Comparison of ENCODE assay signal across 19 mouse cellular contexts in genomic region chr3:40520567-40520966, GRCm38 (mm10). TPM values are rescaled to one million over a fixed set of nuclear protein-coding genes. Genes with fewer than 3 reads are reported as not detected.
DNase-seq lines count a peak whose midpoint lies in the region; ATAC-seq and TF ChIP-seq lines count a peak whose summit lies in the region.
"Had no signal": no experiment of that assay in that cellular context is flagged by ENCODE, and none has a peak within 500 bp of the region (broad histone marks: within the 10 kb centered on the region; RNA-seq: fewer than 3 reads in every experiment).

No protein-coding gene starts in this region.

- peak; percentile 20; the same call in 1 of the 2 replicates for TF ChIP-seq CTCF in heart, adult 2 months (IDR thresholded peaks at IDR 0.05)
- TF ChIP-seq CTCF in layer of hippocampus, adult 2 months (conservative IDR thresholded peaks at IDR 0.05), result peak; percentile 76

- H3K4me3 ChIP-seq in heart, adult 2 months, result no peak overlapping the region
- H3K4me3 ChIP-seq in heart, embryonic 11.5 days (ENCODE audit: low read depth, low read length), result no peak overlapping the region
- no peak overlapping the region for H3K4me3 ChIP-seq in layer of hippocampus, adult 2 months
- H3K4me3 ChIP-seq: embryonic facial prominence, embryonic 10.5 days; forebrain, embryonic 13.5 days; hindbrain, embryonic 12.5 days had no signal

- H3K4me1 ChIP-seq in heart, adult 2 months (ENCODE audit: control insufficient read depth, insufficient read depth, low read length), result no peaks in the 10 kb centered on the region
- H3K4me1 ChIP-seq in heart, embryonic 11.5 days (ENCODE audit: control insufficient read depth, insufficient read depth, low read length), result no peaks in the 10 kb centered on the region
- H3K4me1 ChIP-seq: forebrain, embryonic 13.5 days; hindbrain, embryonic 12.5 days had no signal

- intact Hi-C loops in heart, adult 2 months (cut with DNase I), result no loop called here

- H3K27me3 ChIP-seq in heart, adult 2 months (ENCODE audit: control insufficient read depth, insufficient read depth, low read length), result no peaks in the 10 kb centered on the region
- no peaks in the 10 kb centered on the region for H3K27me3 ChIP-seq in heart, embryonic 11.5 days (ENCODE audit: control insufficient read depth, insufficient read depth, low read length)
- H3K27me3 ChIP-seq: hindbrain, embryonic 12.5 days had no signal

- no peak overlapping the region for H3K4me2 ChIP-seq in heart, embryonic 11.5 days
- H3K4me2 ChIP-seq: forebrain, embryonic 13.5 days; hindbrain, embryonic 12.5 days had no signal

- H3K36me3 ChIP-seq in heart, adult 2 months (ENCODE audit: control insufficient read depth, insufficient read depth, low read length), result no peaks in the 10 kb centered on the region
- H3K36me3 ChIP-seq in heart, embryonic 11.5 days (ENCODE audit: control insufficient read depth, insufficient read depth, low read length), result no peaks in the 10 kb centered on the region
- H3K36me3 ChIP-seq: embryonic facial prominence, embryonic 10.5 days; hindbrain, embryonic 12.5 days had no signal

- H3K9me3 ChIP-seq in heart, embryonic 11.5 days (replicated peaks; ENCODE audit: control insufficient read depth, low read length), result no peaks in the 10 kb centered on the region
- H3K9me3 ChIP-seq: embryonic facial prominence, embryonic 10.5 days; forebrain, embryonic 13.5 days; hindbrain, embryonic 12.5 days had no signal

- TF ChIP-seq EP300 in heart, adult 2 months (IDR thresholded peaks at IDR 0.05; ENCODE audit: insufficient read depth, low read depth, low read length), result no peak

- H3K27ac ChIP-seq in heart, adult 2 months, result no peak overlapping the region
- H3K27ac ChIP-seq in heart, embryonic 11.5 days (ENCODE audit: low read depth, low read length), result no peak overlapping the region
- H3K27ac ChIP-seq in layer of hippocampus, adult 2 months, result no peak overlapping the region
- H3K27ac ChIP-seq: embryonic facial prominence, embryonic 10.5 days; forebrain, embryonic 13.5 days; hindbrain, embryonic 12.5 days had no signal

- DNase-seq in heart, adult 2 months, result no peak
- no peak for DNase-seq in layer of hippocampus, adult 2 months (ENCODE audit: low spot score in 2 of 2)
- no peak for DNase-seq in layer of hippocampus, postnatal 36 days
- DNase-seq in 3T3-L1 (ENCODE audit: low read depth, low spot score), result peak; percentile 37
- peak; percentile 39 for DNase-seq in NIH3T3 (ENCODE audit: low read depth)
- DNase-seq in frontal cortex, postnatal 14 days (ENCODE audit: low spot score in 2 of 2), result no peak
- DNase-seq in c-Kit-positive CD71-positive TER-119-positive erythroid progenitor cells, embryonic 14.5 days (ENCODE audit: low spot score), result no peak
- DNase-seq: adrenal gland, postnatal 14 days; cerebellum, adult 2 months; cerebellum, postnatal 10 days; gastrocnemius, postnatal 10 days; heart, postnatal 10 days; heart, postnatal 4 days had no signal

- no peak for TF ChIP-seq POLR2A in heart, adult 2 months (IDR thresholded peaks at IDR 0.05; ENCODE audit: insufficient read depth, low read depth, low read length)

- WGBS in heart, adult 2 months, result 93% methylated on average over 3 of the region's 3 CpGs
- WGBS in heart, embryonic 11.5 days (ENCODE audit: insufficient replicate concordance), result 90% methylated on average over 3 of the region's 3 CpGs

- no peak overlapping the region for H3K9ac ChIP-seq in heart, adult 2 months (ENCODE audit: low read depth, low read length)
- H3K9ac ChIP-seq in heart, embryonic 11.5 days (ENCODE audit: low read depth, low read length), result no peak overlapping the region
- H3K9ac ChIP-seq: forebrain, embryonic 13.5 days; hindbrain, embryonic 12.5 days had no signal

- no peak for ATAC-seq in heart, embryonic 11.5 days (replicated peaks; ENCODE audit: insufficient number of reproducible peaks, low FRiP score, low TSS enrichment)
- ATAC-seq: activated CD4-positive, CD25-positive, alpha-beta regulatory T cell, adult 4 months; forebrain, embryonic 13.5 days; intestine, embryonic 16.5 days had no signal

- no peaks in the 10 kb centered on the region for H3K79me2 ChIP-seq in heart, adult 2 months (replicated peaks; ENCODE audit: control insufficient read depth, insufficient read depth, low read length)

RNA-seq across cellular contexts. Expression of gene Intu, which starts 10.5 kb away (rescaled TPM):
- 10 to 100 TPM; 13.7 to 17.1 TPM for total RNA-seq in heart, adult 2 months (2021)
- 9.6 and 15.3 TPM in 2 replicates for polyA plus RNA-seq in heart, adult 2 months (2012; rRNA removed)
- polyA plus RNA-seq in heart, embryonic 11.5 days (2014; fragmentation: Nextera tagmentation; extraction: Ambion mirVana), result 4.1 and 5.4 TPM in 2 replicates
- 1 to 10 TPM; 5.1 to 7.3 TPM for total RNA-seq in layer of hippocampus, adult 2 months (2021)
- total RNA-seq in layer of hippocampus, postnatal 36 days (2021), result 1 to 10 TPM; 5.7 to 6.9 TPM

Comparison
In these comparisons a context has a peak if more than half of its experiments do, and no peak if none do; other contexts are left out.
1. DNase-seq: peak in 3T3-L1 (single experiment) and NIH3T3 (single experiment); none in heart, adult 2 months (0 of 2), layer of hippocampus, adult 2 months (0 of 2), layer of hippocampus, postnatal 36 days (0 of 2), frontal cortex, postnatal 14 days (0 of 2) and c-Kit-positive CD71-positive TER-119-positive erythroid progenitor cells, embryonic 14.5 days (single experiment).